Mouse (Mus musculus): ENCODE results near the gene Taok1.

GRCm38 (mm10) chr11:77490451-77490850, 117.2 kb downstream of the Taok1 start:
- no peak for TF ChIP-seq CTCF (IDR thresholded peaks at IDR 0.05; ENCODE audit: borderline replicate concordance, extremely low read depth, insufficient read depth, insufficient read length)
- no peak for TF ChIP-seq POLR2A (IDR thresholded peaks at IDR 0.05; ENCODE audit: borderline replicate concordance, extremely low read depth, insufficient read depth, insufficient read length, poor library complexity, severe bottlenecking)

Measured in brain, embryonic 14.5 days (tissue).